Mouse (Mus musculus) liver, embryonic 11.5 days (tissue): Measurements from ENCODE around the gene Hmga1. TPM values are rescaled to one million over a fixed set of nuclear protein-coding genes. Genes with fewer than 3 reads are reported as not detected.

ENCODE experiments used
- ATAC-seq: fragments of 200-750 bp; cut with Nextera tagmentation; replicated peaks from 2 replicates; pipeline ENCODE4 v1.8.0; 2017; ENCODE audit warnings: moderate number of reproducible peaks, mild to moderate bottlenecking, moderate TSS enrichment, moderate library complexity; ENCODE audit not compliant: low FRiP score
- DNase-seq: peaks from one replicate; pipeline ENCODE4 v3.0.0-alpha.2; 2017; ENCODE audit warnings: low spot score
- H3K27ac ChIP-seq: fragments of 300-500 bp; sonication (generic); 2 replicates; pipeline ENCODE4 v1.5.1; 2014; ENCODE audit warnings: mild to moderate bottlenecking, low read depth, low read length, control low read depth
- H3K27me3 ChIP-seq: fragments of 300-500 bp; sonication (generic); replicated peaks from 2 replicates; pipeline ENCODE4 v1.6.1; 2014; ENCODE audit warnings: low read length, mixed read lengths; ENCODE audit not compliant: control insufficient read depth, insufficient read depth
- H3K36me3 ChIP-seq: fragments of 300-500 bp; sonication (generic); 2 replicates; pipeline ENCODE4 v1.6.1; 2014; ENCODE audit warnings: mild to moderate bottlenecking, low read length, moderate library complexity, mixed read lengths; ENCODE audit not compliant: control insufficient read depth, insufficient read depth
- H3K4me1 ChIP-seq: fragments of 300-500 bp; sonication (generic); replicated peaks from 2 replicates; pipeline ENCODE4 v1.6.1; 2014; ENCODE audit warnings: low read length, mixed read lengths; ENCODE audit not compliant: control insufficient read depth, insufficient read depth
- H3K4me2 ChIP-seq: fragments of 300-500 bp; sonication (generic); 2 replicates; pipeline ENCODE4 v1.6.1; 2014; ENCODE audit warnings: mild to moderate bottlenecking, control low read depth, moderate library complexity
- H3K4me3 ChIP-seq: fragments of 300-500 bp; sonication (generic); 2 replicates; pipeline ENCODE4 v1.5.1; 2014; ENCODE audit warnings: low read depth, low read length, control low read depth
- H3K9ac ChIP-seq: fragments of 300-500 bp; sonication (generic); 2 replicates; pipeline ENCODE4 v1.6.1; 2014; ENCODE audit warnings: low read depth, low read length, control low read depth
- H3K9me3 ChIP-seq: fragments of 300-500 bp; sonication (generic); 2 replicates; pipeline ENCODE4 v1.6.1; 2016; ENCODE audit warnings: low read length, inconsistent platforms, mixed read lengths; ENCODE audit not compliant: control insufficient read depth
- WGBS: fragments of 180-500 bp; shearing (Covaris S2); extraction: QIAGEN DNeasy Blood & Tissue Kit; methylation state at CpG from one replicate; pipeline ENCODE4 v1.1.7; 2014; 5-methylcytosine and 5-hydroxymethylcytosine counted together
- polyA plus RNA-seq: library from polyadenylated mRNA; unstranded; fragments of >200 nt; fragmentation: Nextera tagmentation; extraction: Ambion mirVana; gene quantifications from 2 replicates; pipeline ENCODE4 v1.2.1, GENCODE M21; 2014

The Hmga1 gene
- polyA plus RNA-seq, 1 experiment from 2014 or later = 675 TPM

- ATAC-seq (no peak), DNase-seq (no peak)
- no peaks in the 10 kb centered on the region for H3K9me3 ChIP-seq
- H3K27ac ChIP-seq = no peak overlapping the region
- no peaks in the 10 kb centered on the region for H3K4me1 ChIP-seq
- H3K36me3 ChIP-seq = no peaks in the 10 kb centered on the region
- peaks cover 4% of the 10 kb centered on the region; the same call in 1 of the 2 replicates for H3K27me3 ChIP-seq
- no peak overlapping the region for H3K9ac ChIP-seq
- no peak overlapping the region for H3K4me2 ChIP-seq
- H3K4me3 ChIP-seq = no peak overlapping the region
- WGBS = 75% methylated on average over 3 of the region's 3 CpGs
These were observed 14.3 kb upstream of the Hmga1 start for GRCm38 (mm10) chr17:27541984-27542383.

- Histone ChIP-seq H3K27ac (no peak overlapping the region), H3K9ac (no peak overlapping the region), H3K4me1 (peaks cover 6% of the 10 kb centered on the region; the same call in 1 of the 2 replicates), H3K9me3 (no peaks in the 10 kb centered on the region), H3K36me3 (no peaks in the 10 kb centered on the region), H3K27me3 (peaks cover 4% of the 10 kb centered on the region; the same call in 1 of the 2 replicates), H3K4me3 (no peak overlapping the region), H3K4me2 (no peak overlapping the region)
- WGBS = 85% methylated on average over 11 of the region's 11 CpGs
- no peak for DNase-seq
- ATAC-seq = no peak
These were observed 11.7 kb upstream of the Hmga1 start for GRCm38 (mm10) chr17:27544551-27544950.

GRCm38 (mm10) chr17:27545991-27546390 is 10.3 kb upstream of the Hmga1 start:
- peaks cover 9% of the 10 kb centered on the region; the same call in 1 of the 2 replicates for H3K4me1 ChIP-seq
- H3K4me2 ChIP-seq = no peak overlapping the region
- H3K27ac ChIP-seq = no peak overlapping the region
- peaks cover 4% of the 10 kb centered on the region; the same call in 1 of the 2 replicates for H3K27me3 ChIP-seq
- ATAC-seq (no peak), DNase-seq (no peak)
- H3K9me3 ChIP-seq = no peaks in the 10 kb centered on the region
- WGBS = 33% methylated on average over 12 of the region's 12 CpGs
- no peaks in the 10 kb centered on the region for H3K36me3 ChIP-seq
- no peak overlapping the region for H3K4me3 ChIP-seq
- H3K9ac ChIP-seq = no peak overlapping the region

- whole genome bisulfite sequencing = 71% methylated on average over 7 of the region's 7 CpGs
- Histone ChIP-seq H3K9ac (no peak overlapping the region), H3K4me2 (no peak overlapping the region)
These were observed 9.7 kb upstream of the Hmga1 start for GRCm38 (mm10) chr17:27546574-27547085.

GRCm38 (mm10) chr17:27547253-27547868 is 8.9 kb upstream of the Hmga1 start:
- Histone ChIP-seq H3K4me3 (no peak overlapping the region), H3K27me3 (peaks cover 4% of the 10 kb centered on the region; the same call in 1 of the 2 replicates), H3K9ac (no peak overlapping the region), H3K36me3 (no peaks in the 10 kb centered on the region), H3K4me2 (no peak overlapping the region), H3K4me1 (peaks cover 21% of the 10 kb centered on the region), H3K9me3 (no peaks in the 10 kb centered on the region), H3K27ac (no peak overlapping the region)
- DNase-seq (no peak), ATAC-seq (no peak)
- 72% methylated on average over 9 of the region's 9 CpGs for WGBS

More at GRCm38 (mm10) chr17:27546574-27547085, 9.7 kb upstream of the Hmga1 start:
- no peak for ATAC-seq
- Histone ChIP-seq H3K27me3 (peaks cover 4% of the 10 kb centered on the region; the same call in 1 of the 2 replicates), H3K9me3 (no peaks in the 10 kb centered on the region), H3K4me1 (peaks cover 13% of the 10 kb centered on the region), H3K27ac (no peak overlapping the region), H3K4me3 (no peak overlapping the region), H3K36me3 (no peaks in the 10 kb centered on the region)
- no peak for DNase-seq

GRCm38 (mm10) chr17:27549234-27549633 is 7.1 kb upstream of the Hmga1 start:
- H3K9ac ChIP-seq = no peak overlapping the region
- ATAC-seq (no peak), DNase-seq (no peak)
- no peaks in the 10 kb centered on the region for H3K9me3 ChIP-seq
- H3K27me3 ChIP-seq = peaks cover 4% of the 10 kb centered on the region; the same call in 1 of the 2 replicates
- no peak overlapping the region for H3K27ac ChIP-seq
- WGBS = 60% methylated on average over 8 of the region's 8 CpGs
- H3K36me3 ChIP-seq = no peaks in the 10 kb centered on the region
- peaks cover 33% of the 10 kb centered on the region for H3K4me1 ChIP-seq
- H3K4me3 ChIP-seq = no peak overlapping the region
- no peak overlapping the region for H3K4me2 ChIP-seq

GRCm38 (mm10) chr17:27551393-27551940 is 4.8 kb upstream of the Hmga1 start:
- Histone ChIP-seq H3K4me2 (no peak overlapping the region), H3K4me3 (no peak overlapping the region), H3K9ac (no peak overlapping the region), H3K4me1 (peaks cover 43% of the 10 kb centered on the region), H3K36me3 (no peaks in the 10 kb centered on the region), H3K9me3 (no peaks in the 10 kb centered on the region), H3K27ac (no peak overlapping the region), H3K27me3 (0 out of 2 replicates have a peak, but pooled peaks cover 2% of the 10 kb centered on the region)
- no peak for DNase-seq
- no peak for ATAC-seq
- 49% methylated on average over 10 of the region's 10 CpGs for WGBS

GRCm38 (mm10) chr17:27552215-27553201 is 3.8 kb upstream of the Hmga1 start:
- H3K9ac ChIP-seq = peak overlapping the region; percentile 37; the same call in 1 of the 2 replicates
- no peak for ATAC-seq
- peak overlapping the region; percentile 25 for H3K4me2 ChIP-seq
- WGBS = 47% methylated on average over 23 of the region's 23 CpGs
- H3K27ac ChIP-seq = peak overlapping the region; percentile 73
- H3K4me3 ChIP-seq = no peak overlapping the region
- no peak for DNase-seq
- no peaks in the 10 kb centered on the region for H3K27me3 ChIP-seq
- no peaks in the 10 kb centered on the region for H3K36me3 ChIP-seq
- peaks cover 43% of the 10 kb centered on the region for H3K4me1 ChIP-seq
- no peaks in the 10 kb centered on the region for H3K9me3 ChIP-seq
